Mouse (Mus musculus): Measurements from ENCODE around the gene Snd1. TPM values are rescaled to one million over a fixed set of nuclear protein-coding genes. Genes with fewer than 3 reads are reported as not detected.

Gene Snd1
- total RNA-seq, 2 experiments from 2014 or later, result 114 TPM

DNA sequence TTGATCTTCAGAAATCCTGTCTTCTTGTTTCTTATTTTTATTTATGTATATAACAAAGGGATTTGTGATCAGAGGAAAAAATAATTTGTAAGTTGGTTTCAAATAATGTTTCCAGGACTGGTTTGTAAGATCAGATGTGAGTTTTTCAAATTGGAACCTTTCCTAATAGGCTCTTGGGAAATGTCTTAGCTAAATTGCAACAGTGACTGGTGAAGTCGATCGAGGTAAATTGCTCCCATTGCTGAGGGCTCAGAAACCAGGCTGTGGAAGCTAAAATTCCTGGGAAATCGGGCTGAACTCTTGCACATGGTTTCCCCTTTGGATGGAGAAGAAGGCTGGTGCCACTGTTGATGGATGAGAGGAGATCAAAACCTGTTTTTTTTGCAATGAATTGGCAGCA is 111.9 kb downstream of the Snd1 start:
- no peak for DNase-seq
- intact Hi-C loops (cut with DNase I), result no loop called here

GRCm38 (mm10) chr6:28588494-28589171 is 113.7 kb downstream of the Snd1 start:
- intact Hi-C loops (cut with DNase I), result no loop called here
- no peak for DNase-seq

- intact Hi-C loops (cut with DNase I), result no loop called here
Measured at GRCm38 (mm10) chr6:28592323-28592893, 117.5 kb downstream of the Snd1 start.

DNA sequence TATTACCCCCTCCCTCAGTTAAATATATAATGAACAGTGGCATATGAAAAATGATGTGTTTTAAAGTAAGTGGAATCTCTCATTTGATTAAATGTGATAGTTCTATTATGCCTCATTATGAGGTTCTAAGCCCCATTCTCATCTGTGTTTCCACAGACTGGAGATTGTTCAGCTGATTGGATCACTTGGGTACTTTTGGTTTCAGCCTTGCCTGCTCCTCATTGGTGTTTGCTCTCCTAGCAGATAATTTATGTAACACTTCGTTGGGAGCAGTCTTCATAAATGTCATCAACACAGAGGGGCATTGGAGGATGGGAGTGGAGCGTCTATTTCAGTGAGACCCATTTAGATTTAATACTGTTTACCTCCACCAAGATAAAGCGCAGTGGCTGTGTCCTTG is 118.8 kb downstream of the Snd1 start:
- intact Hi-C loops (cut with DNase I), result no loop called here
- no peak for DNase-seq

More at GRCm38 (mm10) chr6:28592323-28592893, 117.5 kb downstream of the Snd1 start:
- DNase-seq, result no peak

DNA sequence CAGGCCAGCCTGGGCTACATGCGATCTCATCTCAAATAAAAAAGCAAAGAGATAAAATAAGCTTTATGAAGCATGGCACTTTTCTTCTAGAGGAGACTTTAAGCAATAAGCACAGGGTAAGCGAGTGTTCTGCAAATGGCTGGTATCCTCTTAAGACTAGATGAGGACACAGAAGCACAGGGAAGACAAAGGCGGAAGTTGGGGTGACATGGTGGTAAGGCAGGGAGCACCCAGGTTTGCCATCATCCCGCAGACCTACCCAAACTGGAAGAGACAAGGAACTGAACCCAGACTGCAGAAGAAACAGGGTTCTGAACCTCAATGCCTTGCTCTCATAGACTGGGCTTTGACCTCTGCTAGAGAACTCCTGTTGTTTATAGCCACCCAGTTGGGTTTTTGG is 119.8 kb downstream of the Snd1 start:
- intact Hi-C loops (cut with DNase I), result no loop called here
- no peak for DNase-seq

- intact Hi-C loops (cut with DNase I), result no loop called here
- DNase-seq, result no peak
Measured at GRCm38 (mm10) chr6:28595231-28595630, 120.3 kb downstream of the Snd1 start.

GRCm38 (mm10) chr6:28597266-28597665 is 122.3 kb downstream of the Snd1 start:
- intact Hi-C loops (cut with DNase I), result no loop called here
- no peak for DNase-seq

GRCm38 (mm10) chr6:28599120-28599519 is 124.2 kb downstream of the Snd1 start:
- DNase-seq, result no peak
- intact Hi-C loops (cut with DNase I), result no loop called here

- intact Hi-C loops (cut with DNase I), result no loop called here
- DNase-seq, result no peak
Measured at GRCm38 (mm10) chr6:28600404-28600803, 125.5 kb downstream of the Snd1 start.

- no peak for DNase-seq
- intact Hi-C loops (cut with DNase I), result no loop called here
Measured at GRCm38 (mm10) chr6:28603401-28603800, 128.5 kb downstream of the Snd1 start.

DNA sequence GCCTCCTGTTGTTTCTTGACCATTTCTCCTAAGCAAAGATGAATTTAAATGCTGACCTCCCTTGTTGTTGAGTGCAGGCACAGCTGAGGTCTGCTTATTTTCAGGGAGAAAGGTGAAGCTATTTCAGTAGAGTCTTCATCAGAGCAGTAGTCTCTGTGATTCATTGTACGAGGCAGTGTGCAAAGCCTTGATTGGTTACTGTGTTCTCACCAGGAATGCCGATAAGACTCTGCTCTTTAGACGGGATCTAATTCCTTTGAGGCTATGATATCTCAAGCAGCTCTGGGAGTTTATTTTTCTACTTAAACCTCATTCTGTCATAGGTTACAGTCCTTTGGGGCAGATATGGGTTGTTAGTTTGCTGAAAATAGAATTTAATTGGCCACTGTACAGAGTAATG is 128.9 kb downstream of the Snd1 start:
- no peak for DNase-seq
- intact Hi-C loops (cut with DNase I), result no loop called here

GRCm38 (mm10) chr6:28609291-28609690 is 134.4 kb downstream of the Snd1 start:
- intact Hi-C loops (cut with DNase I), result no loop called here
- DNase-seq, result no peak

DNA sequence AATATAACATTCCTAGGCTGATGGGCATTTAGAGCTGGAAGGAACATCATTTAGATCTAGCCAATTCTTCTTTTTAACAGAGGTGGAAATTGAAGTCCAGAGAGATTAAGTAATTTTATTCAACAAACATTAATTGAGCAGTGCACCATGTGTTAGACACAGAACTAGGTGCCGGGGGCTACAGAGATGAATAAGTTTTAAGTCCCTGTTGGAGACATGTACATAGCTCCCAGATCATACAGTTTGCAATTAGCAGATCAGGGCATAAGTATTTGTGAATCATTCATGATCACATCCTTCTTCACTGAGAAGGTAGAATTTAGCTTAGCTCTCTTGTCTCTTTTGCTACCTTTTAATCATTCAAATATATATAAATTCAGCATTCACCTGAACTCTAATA is 135.2 kb downstream of the Snd1 start:
- DNase-seq, result no peak
- intact Hi-C loops (cut with DNase I), result no loop called here

GRCm38 (mm10) chr6:28613441-28613840 is 138.5 kb downstream of the Snd1 start:
- DNase-seq, result no peak
- intact Hi-C loops (cut with DNase I), result no loop called here

GRCm38 (mm10) chr6:28614856-28615255 is 139.9 kb downstream of the Snd1 start:
- intact Hi-C loops (cut with DNase I), result no loop called here

GRCm38 (mm10) chr6:28615408-28615807 is 140.5 kb downstream of the Snd1 start:
- DNase-seq, result peak; percentile 13
- intact Hi-C loops (cut with DNase I), result no loop called here

More at GRCm38 (mm10) chr6:28614856-28615255, 139.9 kb downstream of the Snd1 start:
- no peak for DNase-seq

DNA sequence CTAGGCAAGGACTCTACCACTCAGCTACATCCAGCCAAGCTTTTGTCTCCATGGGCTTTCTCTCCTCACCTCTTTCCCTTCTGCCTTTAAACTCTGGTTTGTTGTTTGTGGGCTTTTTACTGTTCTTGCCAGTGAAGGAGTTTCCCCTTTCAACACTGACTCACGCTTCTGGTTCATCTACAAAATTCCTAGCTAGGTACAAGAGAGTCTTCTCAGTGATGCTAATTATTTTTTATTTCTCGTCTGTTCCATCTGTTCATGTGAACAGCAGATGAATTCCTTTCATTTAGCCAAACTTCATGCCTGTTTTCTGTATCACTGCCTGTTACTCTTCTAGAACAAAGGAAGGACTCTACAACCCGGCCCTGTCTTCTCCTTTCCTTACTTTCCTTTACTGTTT is 141.0 kb downstream of the Snd1 start:
- intact Hi-C loops (cut with DNase I), result no loop called here
- no peak for DNase-seq

DNA sequence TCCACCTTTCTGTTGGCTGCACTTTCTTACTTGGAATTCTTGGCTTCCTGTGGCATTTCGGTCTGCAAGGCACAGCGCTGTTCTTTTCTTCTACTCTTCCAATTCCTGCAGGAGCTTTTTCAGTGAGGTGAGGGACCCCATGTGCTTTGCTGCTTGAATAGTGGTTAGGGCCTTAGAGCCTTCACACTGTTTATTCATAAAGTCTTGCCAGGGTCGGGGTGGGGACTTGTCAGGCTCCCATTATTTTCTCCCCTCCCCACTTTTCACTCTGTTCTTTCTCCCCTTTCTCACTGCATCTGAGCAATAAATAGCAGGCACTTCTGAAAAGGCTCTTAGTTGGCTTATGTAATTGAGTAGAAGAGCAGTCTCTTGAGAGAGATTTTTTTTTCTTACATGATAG is 143.4 kb downstream of the Snd1 start:
- no peak for DNase-seq
- intact Hi-C loops (cut with DNase I), result no loop called here

- intact Hi-C loops (cut with DNase I), result no loop called here
- peak; percentile 47 for DNase-seq
Measured at GRCm38 (mm10) chr6:28618751-28619153, 143.8 kb downstream of the Snd1 start.

DNA sequence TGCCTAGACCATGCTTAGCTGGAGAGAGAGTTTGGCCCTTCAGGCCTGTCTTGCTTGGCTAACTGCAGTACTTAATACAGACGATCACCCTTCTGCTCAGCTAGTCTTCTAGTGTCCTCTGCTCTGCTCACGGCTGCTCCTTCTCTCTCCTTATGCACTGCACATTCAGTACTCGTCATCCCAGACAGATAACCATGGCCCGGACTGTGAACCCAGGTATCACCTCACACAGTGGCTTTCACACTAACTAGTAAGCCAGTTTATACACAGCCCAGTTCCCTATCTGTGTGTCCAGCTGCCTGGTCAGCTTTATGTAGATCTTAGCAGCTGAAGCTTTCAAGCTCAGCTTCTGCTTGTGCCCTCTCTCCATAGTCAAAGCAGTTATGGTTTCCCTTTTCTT is 146.5 kb downstream of the Snd1 start:
- intact Hi-C loops (cut with DNase I), result no loop called here
- DNase-seq, result no peak

- no peak for DNase-seq
- intact Hi-C loops (cut with DNase I), result no loop called here
Measured at GRCm38 (mm10) chr6:28621961-28622360, 147.0 kb downstream of the Snd1 start.

GRCm38 (mm10) chr6:28622522-28622921 is 147.6 kb downstream of the Snd1 start:
- no peak for DNase-seq
- intact Hi-C loops (cut with DNase I), result no loop called here

DNA sequence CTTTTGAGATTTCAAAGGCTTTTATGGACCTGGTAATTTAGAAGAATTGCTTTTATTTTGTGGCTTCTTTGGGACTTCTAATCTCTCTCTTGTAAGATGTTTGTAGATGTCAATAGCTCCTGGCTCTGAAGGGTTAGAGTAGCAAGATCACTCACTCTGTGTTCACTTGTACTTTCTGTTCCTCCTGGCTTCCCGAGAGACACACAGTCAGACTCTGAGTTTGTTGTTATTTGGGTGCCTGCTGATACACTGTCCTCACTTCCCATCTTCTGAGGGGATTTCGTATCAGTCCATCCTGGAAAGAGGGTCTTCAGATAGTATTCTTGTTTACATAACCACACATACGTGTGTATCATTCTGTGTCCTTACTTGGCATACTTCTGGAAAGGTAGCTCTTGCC is 148.0 kb downstream of the Snd1 start:
- intact Hi-C loops (cut with DNase I), result no loop called here
- no peak for DNase-seq

Data from left cerebral cortex, postnatal 4 days (tissue).